Mouse (Mus musculus): Measurements from ENCODE around the gene Nek5.

Gene Nek5

GRCm38 (mm10) chr8:22124220-22125152, at the start of gene Nek5:
Gene Nek5 (minus strand): TSS chr8:22125053.
- peak; percentile 30 to 37 for DNase-seq

DNA sequence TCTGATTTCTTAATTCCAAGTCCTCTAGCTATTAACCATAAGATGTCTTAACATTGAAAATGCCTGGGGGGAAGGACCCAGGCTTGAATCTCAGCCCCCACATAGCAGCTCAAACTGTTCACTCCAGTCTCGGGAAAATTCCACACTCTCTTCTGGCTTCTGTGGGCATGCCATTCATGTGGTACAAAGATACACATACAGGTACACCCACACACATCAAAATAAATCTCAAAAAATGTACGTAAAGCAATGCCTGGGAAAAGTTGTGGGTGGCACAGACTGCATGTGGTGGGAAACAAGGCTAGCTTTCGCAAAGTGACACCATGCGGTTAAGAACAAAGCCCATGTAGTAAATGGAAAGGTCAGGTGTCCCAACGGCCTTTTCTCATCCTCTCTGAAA, 44.3 kb upstream of the Nek5 start:
- DNase-seq: no peak

DNA sequence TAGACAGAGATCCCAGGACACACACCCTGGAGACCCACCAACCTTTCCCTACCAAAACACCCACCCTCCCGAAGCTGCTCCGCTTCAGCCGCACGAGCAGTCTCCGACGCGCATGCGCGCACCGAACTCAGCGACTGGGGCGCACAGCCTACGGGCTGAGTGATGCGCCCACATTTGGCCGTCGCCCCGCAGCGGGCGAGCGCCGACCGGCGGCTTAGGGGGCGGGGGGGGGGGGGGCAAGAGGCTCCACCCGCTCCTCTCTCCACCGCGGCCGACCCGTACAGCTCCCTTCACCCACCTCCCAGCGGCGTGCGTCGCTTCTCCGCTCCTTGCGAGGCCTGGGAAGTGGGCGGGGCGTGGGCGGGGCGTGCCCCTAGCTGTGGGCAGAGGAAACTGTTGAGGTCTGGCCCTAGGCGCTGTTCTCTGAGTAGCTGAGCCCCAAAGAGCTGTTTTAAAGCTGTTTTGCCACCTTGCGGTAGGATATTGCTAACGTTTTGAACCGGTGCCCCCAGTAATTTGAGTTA, 41.3 kb upstream of the Nek5 start, which contains the start of gene Nek3:
Nek3 (minus strand) TSS at position 356 of the 524 bp plus-strand sequence.
- peak; percentile 91 to 94 for DNase-seq

GRCm38 (mm10) chr8:22165251-22166079, 40.6 kb upstream of the Nek5 start:
- no peak for DNase-seq

GRCm38 (mm10) chr8:22164431-22164830, 39.6 kb upstream of the Nek5 start:
- no peak for DNase-seq

- no peak for DNase-seq
These were observed 37.4 kb upstream of the Nek5 start for GRCm38 (mm10) chr8:22162206-22162605.

DNA sequence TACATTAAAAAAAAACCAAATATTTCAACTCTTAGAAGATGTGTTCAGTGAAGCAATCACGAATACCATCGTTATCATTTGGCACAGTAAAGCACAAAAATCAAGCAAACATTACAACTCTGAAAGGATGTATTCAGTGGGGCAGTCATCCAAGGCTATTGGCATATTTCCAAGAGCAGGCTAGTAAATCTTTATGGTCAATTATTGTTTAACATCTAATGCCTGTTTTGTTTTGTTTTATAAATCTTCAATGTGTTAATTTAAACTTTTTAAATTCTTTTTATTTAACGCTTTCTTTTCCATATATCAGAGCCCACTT, 25.5 kb upstream of the Nek5 start:
- peak; percentile 46 to 47 for DNase-seq

DNA sequence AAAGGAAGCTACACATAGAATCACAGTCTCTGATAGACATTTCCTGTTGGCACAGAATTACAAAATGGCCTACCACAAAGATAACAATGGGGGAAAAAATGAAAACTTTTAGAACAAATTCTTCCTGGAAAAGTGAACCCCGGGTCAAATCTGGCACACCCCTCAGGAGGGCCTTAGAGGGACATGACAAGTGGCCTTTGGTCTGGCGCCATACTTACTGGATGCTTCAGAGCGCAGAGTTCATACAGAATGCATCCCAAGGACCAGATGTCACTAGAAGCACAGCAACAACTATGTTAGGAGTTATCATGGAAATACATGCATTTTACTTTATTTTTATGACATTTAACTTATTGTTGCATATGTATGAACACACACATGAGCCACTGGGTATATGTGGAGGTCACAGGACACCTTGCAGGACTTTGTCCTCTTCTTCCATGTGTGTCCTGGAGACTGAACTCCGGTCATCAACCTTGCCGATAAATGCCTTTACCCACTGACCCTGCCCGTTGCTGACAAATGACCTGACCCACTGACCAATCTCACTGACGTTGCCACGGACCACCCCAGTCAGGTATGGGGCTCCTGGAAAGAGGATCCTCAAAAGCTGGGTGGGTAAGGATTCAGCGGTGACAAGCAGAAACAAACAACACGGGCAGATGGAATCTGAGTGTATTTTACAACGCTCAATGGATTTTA, 24.9 kb upstream of the Nek5 start:
- DNase-seq: no peak

DNA sequence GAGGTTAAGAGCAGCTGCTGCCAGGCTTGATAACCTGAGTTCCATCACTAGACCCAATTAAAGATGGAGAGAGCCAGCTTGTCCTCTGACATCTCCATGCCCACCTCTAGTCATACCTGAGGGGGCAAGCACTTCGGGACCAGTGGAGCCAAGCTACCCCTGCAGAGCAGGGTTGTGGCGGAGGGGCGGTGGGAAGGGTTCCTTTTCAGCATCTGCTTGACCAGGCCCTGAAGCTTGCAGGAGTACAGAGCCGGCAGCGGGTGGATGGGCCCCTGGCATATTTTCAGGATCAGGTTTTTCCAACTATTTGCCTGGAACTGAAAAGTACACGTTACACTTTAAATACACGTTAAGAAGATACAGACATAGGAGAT, 23.5 kb upstream of the Nek5 start:
- no peak for DNase-seq

- DNase-seq: no peak
These were observed 23.0 kb upstream of the Nek5 start for GRCm38 (mm10) chr8:22147706-22148366.

DNA sequence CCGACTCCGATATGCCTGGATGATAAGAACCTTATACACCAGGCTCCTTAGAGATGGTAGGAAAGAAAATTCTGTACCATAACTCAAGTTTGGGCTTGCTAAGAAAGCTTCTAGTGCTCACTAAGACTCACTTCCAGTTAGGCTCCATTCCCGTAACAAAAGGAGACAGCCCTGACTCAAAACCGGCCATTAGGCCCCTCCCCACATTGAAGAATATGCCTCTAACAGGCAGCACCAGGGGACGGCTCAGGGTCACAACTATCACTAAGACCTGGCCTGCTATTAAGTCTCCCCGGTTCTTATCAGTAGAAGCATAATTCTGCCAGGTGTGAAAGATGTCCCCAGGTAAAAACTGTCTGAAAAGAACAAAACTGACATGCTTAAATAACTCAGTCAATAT, 21.0 kb upstream of the Nek5 start:
- DNase-seq: no peak

DNA sequence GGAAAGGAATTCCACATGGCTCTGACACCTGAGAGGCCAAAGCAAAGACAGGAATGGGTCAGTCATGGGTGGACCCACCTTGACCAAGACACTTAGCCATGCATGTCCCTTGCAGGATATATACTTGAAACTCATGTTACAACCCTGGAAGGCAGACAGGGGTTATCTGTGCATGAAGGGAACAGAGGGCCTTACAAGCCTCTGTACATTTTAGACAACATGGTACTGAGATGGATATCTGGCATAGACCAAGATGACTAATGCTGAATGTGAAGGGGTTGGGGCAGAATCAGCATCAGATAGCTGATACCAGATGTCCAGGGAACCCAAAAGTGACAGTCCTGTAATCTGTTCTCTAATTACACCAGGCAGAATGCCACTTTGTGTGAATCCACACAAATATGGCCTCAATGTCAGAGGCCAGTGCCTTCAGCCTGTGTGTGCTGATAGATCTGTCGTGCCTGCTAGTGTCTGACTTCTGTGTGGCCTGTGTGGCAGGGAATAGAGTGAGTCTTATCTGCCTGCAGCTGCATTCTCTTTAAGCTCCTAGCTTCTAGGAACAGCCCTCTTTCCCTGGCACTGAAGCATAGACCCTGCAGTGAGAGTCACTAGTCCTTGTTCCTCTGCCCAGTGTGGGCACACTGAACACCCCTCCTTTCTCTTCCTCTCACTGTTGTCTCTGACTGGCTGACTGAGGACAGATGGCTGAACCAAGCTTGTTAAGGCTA, 19.1 kb upstream of the Nek5 start:
- peak; percentile 48 to 65 for DNase-seq

DNA sequence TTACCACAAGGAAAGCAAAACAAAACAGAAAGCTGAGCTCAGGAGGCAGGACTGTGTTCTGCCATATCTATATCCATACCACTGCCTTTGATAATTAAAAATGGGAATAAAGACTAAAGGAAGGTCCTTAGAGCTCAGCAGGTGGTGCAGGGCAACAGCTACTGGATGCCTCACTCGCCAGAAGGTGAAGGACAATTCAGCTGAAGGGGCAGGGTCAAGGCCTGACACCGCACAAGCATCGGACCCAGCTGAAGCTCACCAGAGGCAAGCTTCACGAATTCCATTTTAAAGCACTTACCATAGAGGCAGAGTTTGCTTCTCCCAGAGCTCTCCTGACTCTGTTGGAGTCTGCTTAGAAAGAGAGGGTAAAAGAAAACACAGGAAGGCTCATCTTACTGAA, 17.7 kb upstream of the Nek5 start:
- no peak for DNase-seq

DNA sequence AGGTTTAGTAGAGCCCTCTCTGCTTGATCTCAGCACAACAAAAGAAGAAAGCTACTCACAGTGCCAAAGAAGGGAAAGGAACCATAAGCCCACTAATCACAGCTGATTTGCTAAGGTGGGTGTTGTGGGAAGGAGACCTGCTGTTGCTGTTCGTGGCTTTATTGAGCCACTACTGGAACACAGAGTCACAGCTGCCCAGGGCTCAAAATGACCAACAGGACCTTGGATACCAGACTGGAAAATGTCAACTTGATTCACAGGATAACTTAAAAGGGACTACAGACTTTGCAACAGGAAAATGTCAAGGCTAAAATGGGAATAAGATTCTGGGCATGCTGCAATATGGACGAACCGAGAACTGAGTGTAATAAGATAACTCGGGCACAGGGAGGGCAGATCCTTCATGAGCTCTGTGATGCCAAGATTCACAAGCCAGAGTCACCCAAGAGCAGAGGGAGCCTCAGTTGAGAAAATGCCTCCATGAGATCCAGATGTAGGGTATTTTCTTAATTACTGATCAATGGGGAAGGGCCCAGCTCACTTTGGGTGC, 17.1 kb upstream of the Nek5 start:
- DNase-seq: no peak

GRCm38 (mm10) chr8:22136462-22136861, 11.6 kb upstream of the Nek5 start:
- DNase-seq: peak; percentile 61 to 63

GRCm38 (mm10) chr8:22134750-22135135, 9.9 kb upstream of the Nek5 start:
- no peak for DNase-seq

DNA sequence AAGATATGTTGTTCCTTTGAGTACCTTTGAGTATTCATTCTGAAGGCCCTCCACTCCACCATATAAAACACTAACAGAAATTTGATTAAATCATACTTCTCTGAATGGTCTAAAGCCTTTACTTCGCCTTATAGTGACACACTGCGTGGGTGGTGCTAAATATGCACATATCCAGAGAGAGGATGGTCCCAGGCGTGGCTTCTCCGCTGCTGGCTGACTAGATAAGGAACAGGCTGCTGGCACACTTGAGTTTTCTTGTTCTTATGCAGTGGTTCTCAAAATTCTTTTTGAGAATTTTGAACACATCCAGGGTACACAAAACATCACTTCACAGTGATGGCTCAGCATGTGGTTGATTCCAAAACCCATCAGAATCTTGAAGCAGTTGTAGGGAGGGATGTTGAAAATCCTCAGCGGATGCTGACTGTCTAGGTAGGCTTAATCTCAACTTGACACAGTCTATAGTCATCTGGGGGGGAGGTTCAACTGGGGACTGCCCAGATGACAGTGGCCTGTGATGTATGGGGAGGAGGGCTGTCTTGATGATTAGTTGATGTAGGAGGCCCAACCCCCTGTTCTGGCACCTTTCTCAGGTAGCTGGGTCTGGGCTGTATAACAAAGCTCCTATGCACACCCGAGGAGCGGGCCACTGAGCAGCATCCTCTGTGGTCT, 9.4 kb upstream of the Nek5 start:
- DNase-seq: no peak

DNA sequence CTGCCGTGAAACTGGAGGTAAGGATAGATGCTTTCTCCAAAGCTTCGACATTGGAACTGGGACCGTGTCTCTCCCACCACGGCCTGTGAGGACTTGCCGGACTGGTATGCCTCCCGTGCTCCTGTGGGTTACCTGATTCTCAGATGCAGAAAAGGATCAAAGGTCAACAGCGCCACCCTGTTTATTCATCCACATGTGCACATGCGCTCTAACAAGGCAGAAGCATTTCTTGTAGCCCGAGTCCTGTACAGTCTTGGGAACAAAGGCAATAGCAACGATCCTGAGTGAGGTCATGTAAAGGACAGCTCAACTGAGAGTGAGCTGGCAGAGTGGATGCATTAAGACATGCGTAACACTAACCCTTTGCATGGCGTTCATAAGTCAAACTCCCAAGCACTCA, 7.2 kb upstream of the Nek5 start:
- DNase-seq: no peak

DNA sequence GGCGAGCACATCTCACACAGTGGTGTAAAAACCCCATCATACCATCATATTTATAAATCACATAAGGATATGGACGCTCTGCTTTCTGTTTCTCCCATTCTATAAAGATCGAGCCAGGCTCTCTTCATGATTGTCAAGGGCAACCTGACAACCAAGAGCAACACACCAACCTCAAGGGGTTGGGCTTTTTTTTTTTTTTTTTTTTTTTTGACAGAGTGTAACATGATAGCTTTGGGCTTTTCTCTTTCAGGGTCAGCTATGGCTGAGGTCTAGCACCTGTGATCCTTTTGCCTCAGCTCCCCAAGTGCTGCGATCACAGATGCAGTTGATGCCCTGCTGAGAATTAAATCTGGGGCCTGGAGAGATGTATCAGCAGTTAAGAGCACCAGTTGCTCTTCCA, 17.8 kb downstream of the Nek5 start:
- DNase-seq: no peak

GRCm38 (mm10) chr8:22091568-22091967, 33.3 kb downstream of the Nek5 start:
- DNase-seq: peak; percentile 17 to 18

- no peak for DNase-seq
These were observed 35.6 kb downstream of the Nek5 start for GRCm38 (mm10) chr8:22089226-22089625.

All from cerebellum, postnatal 10 days (tissue).